ENCODE assay signal across 7 mouse cellular contexts in genomic region chr16:24545366-24545765, GRCm38 (mm10).
"Had no signal": no experiment of that assay in that cellular context is flagged by ENCODE, and none has a peak within 500 bp of the region (broad histone marks: within the 10 kb centered on the region; RNA-seq: fewer than 3 reads in every experiment).

No protein-coding gene starts in this region.

- DNase-seq: liver, postnatal 0 days; lung, embryonic 14.5 days; lung, postnatal 10 days; right cerebral cortex, postnatal 14 days; thymus, adult 2 months; thymus, postnatal 25 days; thymus, postnatal 4 days had no signal
